Mouse (Mus musculus) layer of hippocampus, adult 9-10 months (tissue): ENCODE measurements around the gene Cnot6.
A peak's percentile ranks its signal among the peaks of the same experiment; 100 is the strongest.

Experiments used
- DNase-seq: peaks from one replicate; pipeline ENCODE4 v3.0.0; 2022; ENCODE audit warnings: low spot score

The Cnot6 gene

GRCm38 (mm10) chr11:49712555-49713335, at the start of gene Cnot6:
Cnot6 (minus strand) TSS chr11:49712723.
- peak; percentile 90 for DNase-seq

GRCm38 (mm10) chr11:49761130-49761529, 48.6 kb upstream of the Cnot6 start:
- no peak for DNase-seq

- DNase-seq, result no peak
These were observed 45.6 kb upstream of the Cnot6 start for GRCm38 (mm10) chr11:49758096-49758495.

GRCm38 (mm10) chr11:49754958-49755665, 42.6 kb upstream of the Cnot6 start:
- no peak for DNase-seq

- no peak for DNase-seq
These were observed 34.2 kb upstream of the Cnot6 start for GRCm38 (mm10) chr11:49746756-49747155.

GRCm38 (mm10) chr11:49745839-49746238, 33.3 kb upstream of the Cnot6 start:
- DNase-seq, result no peak

- DNase-seq, result no peak
These were observed 32.5 kb upstream of the Cnot6 start for GRCm38 (mm10) chr11:49744981-49745380.

- DNase-seq, result no peak
These were observed 31.1 kb upstream of the Cnot6 start for GRCm38 (mm10) chr11:49743634-49744033.

GRCm38 (mm10) chr11:49742248-49742647, 29.7 kb upstream of the Cnot6 start:
- DNase-seq, result no peak

GRCm38 (mm10) chr11:49739776-49740175, 27.3 kb upstream of the Cnot6 start:
- DNase-seq, result no peak

- no peak for DNase-seq
These were observed 26.3 kb upstream of the Cnot6 start for GRCm38 (mm10) chr11:49738659-49739406.

GRCm38 (mm10) chr11:49737625-49738024, 25.1 kb upstream of the Cnot6 start:
- no peak for DNase-seq

- no peak for DNase-seq
These were observed 22.2 kb upstream of the Cnot6 start for GRCm38 (mm10) chr11:49734771-49735170.

GRCm38 (mm10) chr11:49730275-49730948, 17.9 kb upstream of the Cnot6 start:
- DNase-seq, result no peak

- peak; percentile 59 for DNase-seq
These were observed 15.4 kb upstream of the Cnot6 start for GRCm38 (mm10) chr11:49727877-49728276.

GRCm38 (mm10) chr11:49726800-49727199, 14.3 kb upstream of the Cnot6 start:
- DNase-seq, result no peak

- DNase-seq, result no peak
These were observed 12.2 kb upstream of the Cnot6 start for GRCm38 (mm10) chr11:49724676-49725075.

- no peak for DNase-seq
These were observed 10.8 kb upstream of the Cnot6 start for GRCm38 (mm10) chr11:49723281-49723680.

- DNase-seq, result no peak
These were observed 10.2 kb upstream of the Cnot6 start for GRCm38 (mm10) chr11:49722692-49723091.

- DNase-seq, result no peak
These were observed 8.8 kb upstream of the Cnot6 start for GRCm38 (mm10) chr11:49721358-49721757.

GRCm38 (mm10) chr11:49719466-49720151, 7.1 kb upstream of the Cnot6 start:
- DNase-seq, result no peak
